Mouse (Mus musculus): Measurements from ENCODE around the gene Cilp.

The Cilp gene

GRCm38 (mm10) chr9:65293580-65293972 lies 28.6 kb downstream of the Cilp start:
- DNase-seq (ENCODE audit: low read depth, low spot score), result no peak

GRCm38 (mm10) chr9:65293973-65294715 lies 29.2 kb downstream of the Cilp start, which contains the start of gene Clpx:
TSS of gene Clpx (plus strand) at chr9:65294260.
- DNase-seq (ENCODE audit: low read depth, low spot score), result peak; percentile 99

- DNase-seq (ENCODE audit: low read depth, low spot score), result no peak
Measured at GRCm38 (mm10) chr9:65294716-65295378, 29.9 kb downstream of the Cilp start.

GRCm38 (mm10) chr9:65297056-65297455 lies 32.1 kb downstream of the Cilp start:
- DNase-seq (ENCODE audit: low read depth, low spot score), result no peak

GRCm38 (mm10) chr9:65298761-65299160 lies 33.8 kb downstream of the Cilp start:
- no peak for DNase-seq (ENCODE audit: low read depth, low spot score)

GRCm38 (mm10) chr9:65299650-65300049 lies 34.7 kb downstream of the Cilp start:
- no peak for DNase-seq (ENCODE audit: low read depth, low spot score)

- DNase-seq (ENCODE audit: low read depth, low spot score), result no peak
Measured at GRCm38 (mm10) chr9:65302327-65302983, 37.5 kb downstream of the Cilp start.

GRCm38 (mm10) chr9:65303586-65303985 lies 38.6 kb downstream of the Cilp start:
- DNase-seq (ENCODE audit: low read depth, low spot score), result peak; percentile 31

GRCm38 (mm10) chr9:65304300-65304699 lies 39.3 kb downstream of the Cilp start:
- DNase-seq (ENCODE audit: low read depth, low spot score), result no peak

GRCm38 (mm10) chr9:65306672-65307071 lies 41.7 kb downstream of the Cilp start:
- DNase-seq (ENCODE audit: low read depth, low spot score), result no peak

- DNase-seq (ENCODE audit: low read depth, low spot score), result no peak
Measured at GRCm38 (mm10) chr9:65308011-65308410, 43.0 kb downstream of the Cilp start.

GRCm38 (mm10) chr9:65312669-65313357 lies 47.8 kb downstream of the Cilp start:
- DNase-seq (ENCODE audit: low read depth, low spot score), result no peak

- no peak for DNase-seq (ENCODE audit: low read depth, low spot score)
Measured at GRCm38 (mm10) chr9:65313846-65314245, 48.9 kb downstream of the Cilp start.

GRCm38 (mm10) chr9:65322255-65322900 lies 57.4 kb downstream of the Cilp start:
- DNase-seq (ENCODE audit: low read depth, low spot score), result no peak

GRCm38 (mm10) chr9:65325971-65326370 lies 61.0 kb downstream of the Cilp start:
- no peak for DNase-seq (ENCODE audit: low read depth, low spot score)

- no peak for DNase-seq (ENCODE audit: low read depth, low spot score)
Measured at GRCm38 (mm10) chr9:65327371-65327770, 62.4 kb downstream of the Cilp start.
